Mouse (Mus musculus) stomach, postnatal 0 days (tissue): ENCODE measurements around the gene Tpk1. TPM values are rescaled to one million over a fixed set of nuclear protein-coding genes. Genes with fewer than 3 reads are reported as not detected.
A peak's percentile ranks its signal among the peaks of the same experiment; 100 is the strongest.
"Not testable (repeated sequence)": the region's sequence is repeated elsewhere in the genome, so short reads cannot be mapped to it uniquely, and the experiment has no call there.

Experiments
- ATAC-seq: fragments of 200-750 bp; cut with Nextera tagmentation; 2 replicates; pipeline ENCODE4 v1.8.0; 2017; ENCODE audit not compliant: low FRiP score, low TSS enrichment
- DNase-seq: peaks from one replicate; pipeline ENCODE4 v3.0.0-alpha.2; 2016; ENCODE audit warnings: low spot score
- H3K27ac ChIP-seq: fragments of 300-500 bp; sonication (generic); replicated peaks from 2 replicates; pipeline ENCODE4 v1.5.1; 2014; ENCODE audit warnings: mild to moderate bottlenecking, control low read depth
- H3K27me3 ChIP-seq: fragments of 300-500 bp; sonication (generic); 2 replicates; pipeline ENCODE4 v1.6.1; 2014; ENCODE audit warnings: low read length; ENCODE audit not compliant: control insufficient read depth, insufficient read depth
- H3K36me3 ChIP-seq: fragments of 300-500 bp; sonication (generic); 2 replicates; pipeline ENCODE4 v1.6.1; 2014; ENCODE audit warnings: low read length, mixed read lengths; ENCODE audit not compliant: control insufficient read depth, insufficient read depth
- H3K4me1 ChIP-seq: fragments of 300-500 bp; sonication (generic); replicated peaks from 2 replicates; pipeline ENCODE4 v1.6.1; 2014; ENCODE audit warnings: antibody characterized with exemption; ENCODE audit not compliant: control insufficient read depth, insufficient read depth
- H3K4me2 ChIP-seq: fragments of 300-500 bp; sonication (generic); replicated peaks from 2 replicates; pipeline ENCODE4 v1.6.1; 2014; ENCODE audit warnings: low read depth, mild to moderate bottlenecking, control low read depth, moderate library complexity
- H3K4me3 ChIP-seq: fragments of 300-500 bp; sonication (generic); 2 replicates; pipeline ENCODE4 v1.5.1; 2014; ENCODE audit warnings: low read depth, low read length, control low read depth
- H3K9ac ChIP-seq: fragments of 300-500 bp; sonication (generic); 2 replicates; pipeline ENCODE4 v1.6.1; 2014; ENCODE audit warnings: mild to moderate bottlenecking, low read length, control low read depth, mixed read lengths
- H3K9me3 ChIP-seq: fragments of 300-500 bp; sonication (generic); 2 replicates; pipeline ENCODE4 v1.6.1; 2016; ENCODE audit warnings: low read length; ENCODE audit not compliant: control insufficient read depth
- CTCF ChIP-seq: IDR thresholded peaks from 2 replicates; pipeline ENCODE4 v1.5.1; 2016; ENCODE audit warnings: antibody characterized with exemption, low read depth, mild to moderate bottlenecking, moderate library complexity
- EP300 ChIP-seq: optimal IDR thresholded peaks from 2 replicates; pipeline ENCODE3; 2016; ENCODE audit warnings: antibody characterized with exemption
- WGBS: fragments of 180-500 bp; shearing (Covaris S2); extraction: QIAGEN DNeasy Blood & Tissue Kit; methylation state at CpG from one replicate; pipeline ENCODE4 v1.1.7; 2014; 5-methylcytosine and 5-hydroxymethylcytosine counted together
- polyA plus RNA-seq: library from polyadenylated mRNA; unstranded; fragments of >200 nt; fragmentation: Nextera tagmentation; extraction: Ambion mirVana; gene quantifications from 2 replicates; pipeline ENCODE4 v1.2.1, GENCODE M21; 2015

Tpk1 gene
- polyA plus RNA-seq, 1 experiment from 2014 or later = 21.4 TPM

- ATAC-seq = no peak
- 86% methylated on average over 2 of the region's 2 CpGs for WGBS
Observed at GRCm38 (mm10) chr6:43517316-43517655, 148.8 kb downstream of the Tpk1 start.

GRCm38 (mm10) chr6:43516593-43517315 is 149.3 kb downstream of the Tpk1 start:
- Histone ChIP-seq H3K27me3 (no peaks in the 10 kb centered on the region), H3K4me2 (no peak overlapping the region), H3K9ac (no peak overlapping the region), H3K36me3 (no peaks in the 10 kb centered on the region), H3K4me1 (no peaks in the 10 kb centered on the region), H3K4me3 (no peak overlapping the region), H3K27ac (no peak overlapping the region), H3K9me3 (no peaks in the 10 kb centered on the region)
- DNase-seq = no peak
- TF ChIP-seq EP300 = no peak
- no peak for TF ChIP-seq CTCF
- WGBS = 89% methylated on average over 2 of the region's 2 CpGs
- ATAC-seq = no peak

More at GRCm38 (mm10) chr6:43517316-43517655, 148.8 kb downstream of the Tpk1 start:
- no peak overlapping the region for H3K9ac ChIP-seq
- H3K36me3 ChIP-seq = no peaks in the 10 kb centered on the region
- H3K27ac ChIP-seq = no peak overlapping the region
- no peaks in the 10 kb centered on the region for H3K9me3 ChIP-seq
- no peak overlapping the region for H3K4me2 ChIP-seq
- H3K27me3 ChIP-seq = no peaks in the 10 kb centered on the region
- no peak for DNase-seq
- TF ChIP-seq CTCF (no peak), EP300 (no peak)
- no peak overlapping the region for H3K4me3 ChIP-seq
- H3K4me1 ChIP-seq = no peaks in the 10 kb centered on the region

GRCm38 (mm10) chr6:43506686-43507385 is 159.2 kb downstream of the Tpk1 start:
- not testable (repeated sequence) for DNase-seq, ATAC-seq, H3K4me3 ChIP-seq, H3K27ac ChIP-seq, H3K9me3 ChIP-seq, H3K36me3 ChIP-seq, H3K27me3 ChIP-seq, H3K4me2 ChIP-seq, H3K4me1 ChIP-seq, H3K9ac ChIP-seq
- 83% methylated on average over 2 of the region's 2 CpGs for WGBS

GRCm38 (mm10) chr6:43504609-43505230 is 161.4 kb downstream of the Tpk1 start:
- H3K9ac ChIP-seq = no peak overlapping the region
- H3K36me3 ChIP-seq = no peaks in the 10 kb centered on the region
- WGBS = 84% methylated on average over 5 of the region's 5 CpGs
- H3K4me1 ChIP-seq = no peaks in the 10 kb centered on the region
- H3K4me2 ChIP-seq = no peak overlapping the region
- DNase-seq (no peak), ATAC-seq (no peak)
- no peaks in the 10 kb centered on the region for H3K27me3 ChIP-seq
- TF ChIP-seq EP300 = no peak
- TF ChIP-seq CTCF = no peak
- no peak overlapping the region for H3K27ac ChIP-seq
- no peak overlapping the region for H3K4me3 ChIP-seq
- H3K9me3 ChIP-seq = no peaks in the 10 kb centered on the region

- ATAC-seq (no peak), DNase-seq (no peak)
- H3K4me2 ChIP-seq = no peak overlapping the region
- H3K36me3 ChIP-seq = no peaks in the 10 kb centered on the region
- no peak overlapping the region for H3K4me3 ChIP-seq
- TF ChIP-seq CTCF (peak; percentile 57), EP300 (no peak)
- H3K27me3 ChIP-seq = no peaks in the 10 kb centered on the region
- H3K9me3 ChIP-seq = no peaks in the 10 kb centered on the region
- H3K9ac ChIP-seq = no peak overlapping the region
- H3K27ac ChIP-seq = no peak overlapping the region
- no peaks in the 10 kb centered on the region for H3K4me1 ChIP-seq
Observed at GRCm38 (mm10) chr6:43492367-43492766, 173.7 kb downstream of the Tpk1 start.

- no peaks in the 10 kb centered on the region for H3K4me1 ChIP-seq
- no peaks in the 10 kb centered on the region for H3K27me3 ChIP-seq
- no peak overlapping the region for H3K4me2 ChIP-seq
- H3K27ac ChIP-seq = no peak overlapping the region
- DNase-seq (no peak), ATAC-seq (no peak)
- H3K36me3 ChIP-seq = no peaks in the 10 kb centered on the region
- WGBS = 80% methylated on average over 2 of the region's 2 CpGs
- no peak overlapping the region for H3K4me3 ChIP-seq
- no peaks in the 10 kb centered on the region for H3K9me3 ChIP-seq
- H3K9ac ChIP-seq = no peak overlapping the region
- no peak for TF ChIP-seq EP300
- no peak for TF ChIP-seq CTCF
Observed at GRCm38 (mm10) chr6:43486691-43487090, 179.4 kb downstream of the Tpk1 start.
